Mouse (Mus musculus): ENCODE measurements around the gene Olfr1371. TPM values are rescaled to one million over a fixed set of nuclear protein-coding genes. Genes with fewer than 3 reads are reported as not detected.

Olfr1371 gene
- polyA plus RNA-seq, 1 experiment from 2014 or later, result not detected

DNA sequence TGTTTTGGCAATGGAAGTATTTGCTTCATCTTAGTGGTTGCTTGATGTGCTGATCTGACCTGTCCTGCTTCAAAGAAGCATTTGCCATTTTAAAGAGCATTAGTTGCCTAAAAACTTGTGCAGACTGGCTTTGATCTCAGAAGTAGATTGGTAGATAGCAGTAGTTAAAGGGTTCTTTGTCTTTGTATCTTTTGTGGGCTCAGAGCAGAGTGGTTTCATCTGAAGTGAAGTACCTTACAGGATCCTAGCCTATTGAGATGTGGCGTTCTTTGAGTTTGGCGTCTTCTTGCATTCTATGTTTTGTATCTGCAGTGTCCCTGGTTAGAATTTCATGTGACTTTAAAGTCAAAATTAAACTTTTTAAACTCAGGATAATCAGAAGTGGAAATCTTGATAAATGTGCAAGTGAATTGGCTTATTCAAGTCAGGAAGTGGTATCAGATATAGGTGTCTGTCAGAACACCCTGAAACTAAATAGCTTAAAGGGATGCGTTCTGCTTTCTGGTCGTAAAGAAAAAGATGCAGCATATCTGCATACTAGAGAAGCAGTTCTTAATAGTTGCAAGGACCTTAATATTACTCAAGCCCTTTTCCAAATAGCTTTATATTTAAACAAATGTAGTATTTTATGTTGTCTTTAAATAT, 27.2 kb upstream of the Olfr1371 start:
- WGBS, result 74% methylated on average over 4 of the region's 4 CpGs
- H3K4me2 ChIP-seq (replicated peaks), result no peak overlapping the region
- no peak for ATAC-seq (ENCODE audit: insufficient number of reproducible peaks, low FRiP score, low TSS enrichment, low read depth)
- no peaks in the 10 kb centered on the region for H3K4me1 ChIP-seq
- no peak overlapping the region for H3K27ac ChIP-seq (replicated peaks)
- no peaks in the 10 kb centered on the region for H3K27me3 ChIP-seq
- H3K9me3 ChIP-seq (replicated peaks), result no peaks in the 10 kb centered on the region
- peaks cover 41% of the 10 kb centered on the region for H3K36me3 ChIP-seq
- H3K9ac ChIP-seq, result no peak overlapping the region
- no peak overlapping the region for H3K4me3 ChIP-seq (replicated peaks)

GRCm38 (mm10) chr11:52234509-52234908, 20.7 kb upstream of the Olfr1371 start:
- Histone ChIP-seq H3K4me2 (replicated peaks) (no peak overlapping the region), H3K27ac (replicated peaks) (no peak overlapping the region), H3K4me3 (replicated peaks) (no peak overlapping the region), H3K9ac (no peak overlapping the region), H3K9me3 (replicated peaks) (no peaks in the 10 kb centered on the region), H3K4me1 (peaks cover 22% of the 10 kb centered on the region; the same call in 1 of the 2 replicates), H3K36me3 (peaks cover 20% of the 10 kb centered on the region), H3K27me3 (no peaks in the 10 kb centered on the region)
- ATAC-seq (ENCODE audit: insufficient number of reproducible peaks, low FRiP score, low TSS enrichment, low read depth), result no peak

DNA sequence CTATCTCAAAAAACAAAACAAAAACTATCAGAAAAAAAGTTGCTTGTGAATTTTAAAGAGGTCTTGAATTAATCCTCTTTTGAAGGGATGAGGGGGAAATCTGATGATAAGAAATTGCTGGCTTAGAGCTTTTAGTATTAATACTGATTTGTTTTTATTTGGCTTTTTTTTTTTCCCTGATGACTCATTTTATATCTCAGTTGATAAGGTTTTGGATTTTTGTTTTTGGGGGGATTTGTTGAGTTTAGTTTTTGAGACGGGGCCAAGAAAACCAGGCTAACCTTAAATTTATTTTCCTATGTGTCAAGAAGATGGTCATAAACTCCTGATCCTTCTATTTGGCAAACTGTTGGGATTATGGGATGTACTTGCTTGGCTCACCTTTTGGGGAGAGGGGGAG, 20.1 kb upstream of the Olfr1371 start:
- no peak for ATAC-seq (ENCODE audit: insufficient number of reproducible peaks, low FRiP score, low TSS enrichment, low read depth)
- Histone ChIP-seq H3K4me2 (replicated peaks) (peak overlapping the region; percentile 52), H3K4me1 (peaks cover 22% of the 10 kb centered on the region; the same call in 1 of the 2 replicates), H3K9ac (no peak overlapping the region), H3K9me3 (replicated peaks) (no peaks in the 10 kb centered on the region), H3K27ac (replicated peaks) (no peak overlapping the region), H3K36me3 (peaks cover 17% of the 10 kb centered on the region), H3K27me3 (no peaks in the 10 kb centered on the region), H3K4me3 (replicated peaks) (peak overlapping the region; percentile 98; the same call in 1 of the 2 replicates)
- 85% methylated on average over 1 of the region's 1 CpGs for WGBS

- no peak for ATAC-seq (ENCODE audit: insufficient number of reproducible peaks, low FRiP score, low TSS enrichment, low read depth)
- no peaks in the 10 kb centered on the region for H3K9me3 ChIP-seq (replicated peaks)
- H3K27me3 ChIP-seq, result no peaks in the 10 kb centered on the region
- H3K4me3 ChIP-seq (replicated peaks), result peak overlapping the region; percentile 98
- no peak overlapping the region for H3K9ac ChIP-seq
- peaks cover 11% of the 10 kb centered on the region for H3K36me3 ChIP-seq
- H3K27ac ChIP-seq (replicated peaks), result no peak overlapping the region
- peak overlapping the region; percentile 52 for H3K4me2 ChIP-seq (replicated peaks)
- H3K4me1 ChIP-seq, result peaks cover 22% of the 10 kb centered on the region; the same call in 1 of the 2 replicates
- WGBS, result 9% methylated on average over 3 of the region's 3 CpGs
Observed at GRCm38 (mm10) chr11:52233043-52233653, 19.4 kb upstream of the Olfr1371 start.

- Histone ChIP-seq H3K9me3 (replicated peaks) (no peaks in the 10 kb centered on the region), H3K27ac (replicated peaks) (peak within 1 kb of the TSS; percentile 97), H3K4me1 (peaks cover 22% of the 10 kb centered on the region; the same call in 1 of the 2 replicates), H3K4me3 (replicated peaks) (peak within 1 kb of the TSS; percentile 98), H3K36me3 (no peaks in the 10 kb centered on the region), H3K27me3 (no peaks in the 10 kb centered on the region), H3K9ac (peak within 1 kb of the TSS; percentile 97), H3K4me2 (replicated peaks) (peak within 1 kb of the TSS; percentile 52)
- under 1% methylated on average over 87 of the region's 87 CpGs for WGBS
- ATAC-seq (ENCODE audit: insufficient number of reproducible peaks, low FRiP score, low TSS enrichment, low read depth), result peak; percentile 83
Observed at GRCm38 (mm10) chr11:52231606-52232541, 18.1 kb upstream of the Olfr1371 start, which contains the start of gene Skp1a. Gene Skp1a, plus strand, starts transcription at chr11:52231995.

DNA sequence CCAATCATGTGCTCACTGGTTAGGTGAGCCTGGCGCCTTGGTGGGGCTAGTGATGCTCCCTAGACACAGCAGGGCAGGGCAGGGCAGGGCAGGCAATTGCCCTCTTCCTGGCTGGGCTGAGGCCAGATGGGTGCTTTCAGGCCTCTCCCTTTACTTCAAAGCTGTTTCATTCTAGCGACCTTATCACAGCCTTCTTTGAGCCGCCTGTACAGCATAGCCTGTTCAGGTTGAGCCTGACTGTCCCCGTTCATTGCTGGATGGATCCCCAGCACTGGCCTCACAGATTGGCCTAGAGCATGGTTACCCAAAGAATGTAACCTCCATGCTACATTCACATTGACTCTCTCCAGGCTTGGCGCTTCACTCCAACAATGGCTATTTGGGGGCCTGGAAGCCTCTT, 16.9 kb upstream of the Olfr1371 start:
- WGBS, result 54% methylated on average over 5 of the region's 5 CpGs
- Histone ChIP-seq H3K27ac (replicated peaks) (peak overlapping the region; percentile 97; the same call in 1 of the 2 replicates), H3K9me3 (replicated peaks) (no peaks in the 10 kb centered on the region), H3K27me3 (no peaks in the 10 kb centered on the region), H3K36me3 (no peaks in the 10 kb centered on the region), H3K4me2 (replicated peaks) (peak overlapping the region; percentile 52), H3K4me1 (peaks cover 22% of the 10 kb centered on the region; the same call in 1 of the 2 replicates), H3K9ac (no peak overlapping the region), H3K4me3 (replicated peaks) (peak overlapping the region; percentile 98)
- no peak for ATAC-seq (ENCODE audit: insufficient number of reproducible peaks, low FRiP score, low TSS enrichment, low read depth)

GRCm38 (mm10) chr11:52228722-52229448, 15.1 kb upstream of the Olfr1371 start:
- no peak overlapping the region for H3K9ac ChIP-seq
- no peak overlapping the region; the same call in 1 of the 2 replicates for H3K27ac ChIP-seq (replicated peaks)
- H3K4me1 ChIP-seq, result peaks cover 17% of the 10 kb centered on the region; the same call in 1 of the 2 replicates
- H3K27me3 ChIP-seq, result peaks cover 4% of the 10 kb centered on the region; the same call in 1 of the 2 replicates
- no peak for ATAC-seq (ENCODE audit: insufficient number of reproducible peaks, low FRiP score, low TSS enrichment, low read depth)
- H3K36me3 ChIP-seq, result no peaks in the 10 kb centered on the region
- H3K9me3 ChIP-seq (replicated peaks), result no peaks in the 10 kb centered on the region
- no peak overlapping the region for H3K4me2 ChIP-seq (replicated peaks)
- H3K4me3 ChIP-seq (replicated peaks), result no peak overlapping the region
- 62% methylated on average over 7 of the region's 7 CpGs for WGBS

DNA sequence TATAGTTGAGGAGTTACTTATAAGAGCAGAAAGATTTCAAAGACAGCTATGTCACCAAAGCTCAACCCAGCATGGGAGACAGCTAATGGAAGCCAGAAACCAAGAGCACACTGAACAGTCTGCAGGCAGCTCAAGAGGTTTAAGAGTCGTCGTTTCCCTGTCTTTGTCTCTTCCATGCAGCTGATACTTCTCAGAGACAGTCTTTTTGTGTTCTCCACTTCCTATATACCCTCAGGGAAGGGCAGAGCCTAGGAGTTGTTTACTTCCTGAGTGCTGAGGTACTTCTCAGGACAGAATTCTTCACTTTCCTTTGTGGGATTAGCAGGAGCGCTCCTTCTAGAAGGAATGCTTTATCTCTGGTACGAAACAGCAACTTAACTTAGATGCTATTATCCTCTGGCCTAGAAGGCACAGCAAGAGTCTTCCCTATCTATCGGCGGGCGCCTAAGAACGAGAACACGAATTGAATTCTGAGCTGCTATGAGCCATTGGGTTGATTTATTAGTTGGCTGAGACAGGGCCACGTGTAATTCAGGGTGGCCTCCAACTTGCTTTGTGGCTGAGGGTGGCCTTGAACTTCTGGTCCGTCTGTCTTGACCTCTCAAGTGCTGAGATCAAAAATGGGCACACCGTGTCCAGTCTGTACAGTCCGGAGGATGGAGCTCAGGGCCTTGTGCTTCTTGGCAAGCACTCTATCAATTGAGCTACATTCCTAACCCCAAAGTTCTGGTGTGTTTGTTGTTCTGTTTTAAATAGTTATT, 13.9 kb upstream of the Olfr1371 start:
- 70% methylated on average over 13 of the region's 13 CpGs for WGBS

DNA sequence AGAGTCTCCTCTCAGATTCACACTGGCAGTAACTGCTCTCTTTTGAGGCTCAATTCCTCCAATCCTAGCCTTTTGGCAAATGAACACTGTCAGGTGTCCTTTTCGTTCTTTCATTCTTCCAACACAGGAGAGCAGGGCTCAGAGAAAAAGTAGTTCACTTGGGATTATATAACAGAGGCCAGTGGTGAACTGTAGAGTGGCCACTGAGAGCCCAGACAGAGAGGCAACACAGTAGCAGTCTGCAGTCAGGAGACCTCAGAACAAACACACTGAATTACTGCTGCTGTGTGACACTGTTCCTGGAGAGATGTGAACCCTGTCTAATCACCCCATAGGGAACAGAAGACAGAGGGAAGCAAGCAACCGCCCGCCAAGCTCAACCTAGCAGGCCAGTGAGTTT, 13.3 kb upstream of the Olfr1371 start:
- H3K36me3 ChIP-seq, result no peaks in the 10 kb centered on the region
- WGBS, result 62% methylated on average over 3 of the region's 3 CpGs
- no peak for ATAC-seq (ENCODE audit: insufficient number of reproducible peaks, low FRiP score, low TSS enrichment, low read depth)
- peaks cover 5% of the 10 kb centered on the region; the same call in 1 of the 2 replicates for H3K27me3 ChIP-seq
- H3K9me3 ChIP-seq (replicated peaks), result no peaks in the 10 kb centered on the region
- no peak overlapping the region for H3K9ac ChIP-seq
- H3K4me1 ChIP-seq, result peaks cover 10% of the 10 kb centered on the region; the same call in 1 of the 2 replicates
- H3K4me3 ChIP-seq (replicated peaks), result no peak overlapping the region
- H3K27ac ChIP-seq (replicated peaks), result no peak overlapping the region
- no peak overlapping the region for H3K4me2 ChIP-seq (replicated peaks)

More for the DNA sequence above, 13.9 kb upstream of the Olfr1371 start:
- no peak overlapping the region for H3K4me3 ChIP-seq (replicated peaks)
- H3K9me3 ChIP-seq (replicated peaks), result no peaks in the 10 kb centered on the region
- H3K36me3 ChIP-seq, result no peaks in the 10 kb centered on the region
- peaks cover 10% of the 10 kb centered on the region; the same call in 1 of the 2 replicates for H3K4me1 ChIP-seq
- H3K4me2 ChIP-seq (replicated peaks), result no peak overlapping the region
- ATAC-seq (ENCODE audit: insufficient number of reproducible peaks, low FRiP score, low TSS enrichment, low read depth), result no peak
- no peak overlapping the region for H3K27ac ChIP-seq (replicated peaks)
- H3K9ac ChIP-seq, result no peak overlapping the region
- H3K27me3 ChIP-seq, result peaks cover 5% of the 10 kb centered on the region; the same call in 1 of the 2 replicates

Data from embryonic facial prominence, embryonic 15.5 days (tissue).